Comparison of ENCODE assay signal across 18 mouse cellular contexts in the genomic region with DNA sequence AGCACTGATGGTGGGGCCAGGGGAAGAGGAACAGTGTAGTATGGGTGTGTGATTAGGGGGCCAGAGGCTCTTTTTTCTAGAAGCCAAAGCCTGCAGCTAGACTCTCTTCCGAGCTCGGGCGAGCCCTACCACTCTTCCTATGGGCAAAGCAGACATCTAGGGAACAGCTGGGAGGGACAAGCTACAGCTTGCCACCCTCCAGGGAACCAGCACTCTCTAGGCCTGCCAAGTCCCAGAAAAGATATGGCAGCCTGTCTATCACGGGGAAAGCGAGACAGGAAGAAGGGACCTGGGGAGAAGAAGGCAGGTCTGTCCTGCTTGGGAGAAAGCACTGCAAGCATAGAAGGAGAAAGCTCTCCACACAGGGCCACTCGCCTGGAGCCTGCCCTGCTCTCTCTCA. TPM values are rescaled to one million over a fixed set of nuclear protein-coding genes. Genes with fewer than 3 reads are reported as not detected.
DNase-seq lines count a peak whose midpoint lies in the region; ATAC-seq and TF ChIP-seq lines count a peak whose summit lies in the region.
"Had no signal": no experiment of that assay in that cellular context is flagged by ENCODE, and none has a peak within 500 bp of the region (broad histone marks: within the 10 kb centered on the region; RNA-seq: fewer than 3 reads in every experiment).

No protein-coding gene starts in this region.

- no peaks in the 10 kb centered on the region for H3K9me3 ChIP-seq in neural tube, embryonic 13.5 days
- H3K9me3 ChIP-seq in neural tube, embryonic 15.5 days (replicated peaks): no peaks in the 10 kb centered on the region
- H3K9me3 ChIP-seq: hindbrain, embryonic 10.5 days; limb, embryonic 13.5 days; liver, embryonic 13.5 days; neural tube, embryonic 12.5 days had no signal

- TF ChIP-seq POLR2A in kidney, adult 2 months (IDR thresholded peaks at IDR 0.05; ENCODE audit: low read depth, low read length): no peak

- DNase-seq in gastrocnemius, adult 2 months: no peak
- DNase-seq in gastrocnemius, postnatal 25 days: no peak
- DNase-seq in cerebellum, adult 9-11 months: peak; percentile 56
- no peak for DNase-seq in kidney, adult 2 months
- DNase-seq in left cerebral cortex, postnatal 14 days (ENCODE audit: low spot score in 2 of 2): no peak
- DNase-seq: adrenal gland, adult 2 months; kidney, postnatal 36 days; layer of hippocampus, adult 9-11 months; liver, embryonic 13.5 days; lung, embryonic 14.5 days; lung, postnatal 36 days; thymus, postnatal 25 days had no signal

- 84% methylated on average over 6 of the region's 6 CpGs for WGBS in neural tube, embryonic 13.5 days
- WGBS in neural tube, embryonic 15.5 days: 91% methylated on average over 6 of the region's 6 CpGs
- WGBS in kidney, adult 2 months: 79% methylated on average over 6 of the region's 6 CpGs

- intact Hi-C loops in gastrocnemius, adult 2 months (cut with DNase I): no loop called here
- intact Hi-C loops in left cerebral cortex, postnatal 14 days (cut with DNase I): no loop called here

- H3K4me3 ChIP-seq in gastrocnemius, adult 2 months: no peak overlapping the region
- no peak overlapping the region for H3K4me3 ChIP-seq in neural tube, embryonic 13.5 days
- H3K4me3 ChIP-seq in neural tube, embryonic 15.5 days (replicated peaks): no peak overlapping the region
- H3K4me3 ChIP-seq in kidney, adult 2 months (ENCODE audit: insufficient read depth, low read depth, low read length): no peak overlapping the region
- H3K4me3 ChIP-seq: erythroblast, embryonic 14.5 days; hindbrain, embryonic 10.5 days; limb, embryonic 13.5 days; liver, embryonic 13.5 days; neural tube, embryonic 12.5 days had no signal

- ATAC-seq in neural tube, embryonic 13.5 days (ENCODE audit: low read depth): no peak
- ATAC-seq in neural tube, embryonic 15.5 days (ENCODE audit: low FRiP score): no peak

- H3K27me3 ChIP-seq in neural tube, embryonic 13.5 days: no peaks in the 10 kb centered on the region
- H3K27me3 ChIP-seq in neural tube, embryonic 15.5 days (replicated peaks): no peaks in the 10 kb centered on the region
- no peaks in the 10 kb centered on the region for H3K27me3 ChIP-seq in kidney, adult 2 months (replicated peaks; ENCODE audit: control insufficient read depth, insufficient read depth, low read length)
- H3K27me3 ChIP-seq: limb, embryonic 13.5 days; liver, embryonic 13.5 days; neural tube, embryonic 12.5 days had no signal

- H3K4me1 ChIP-seq in neural tube, embryonic 13.5 days (replicated peaks): peaks cover 21% of the 10 kb centered on the region
- H3K4me1 ChIP-seq in neural tube, embryonic 15.5 days: peaks cover 21% of the 10 kb centered on the region
- peaks cover 22% of the 10 kb centered on the region for H3K4me1 ChIP-seq in kidney, adult 2 months (ENCODE audit: control insufficient read depth, insufficient read depth, low read length)

- H3K36me3 ChIP-seq in neural tube, embryonic 13.5 days: peaks cover 71% of the 10 kb centered on the region
- peaks cover 69% of the 10 kb centered on the region for H3K36me3 ChIP-seq in neural tube, embryonic 15.5 days
- H3K36me3 ChIP-seq in kidney, adult 2 months (ENCODE audit: control insufficient read depth, insufficient read depth, low read length): peaks cover 9% of the 10 kb centered on the region

- no peak for TF ChIP-seq CTCF in gastrocnemius, adult 2 months (IDR thresholded peaks at IDR 0.05)
- no peak for TF ChIP-seq CTCF in kidney, adult 2 months (conservative IDR thresholded peaks at IDR 0.05; ENCODE audit: insufficient read depth, insufficient read length, low read depth, low read length)

- no peak overlapping the region for H3K9ac ChIP-seq in neural tube, embryonic 13.5 days
- no peak overlapping the region for H3K9ac ChIP-seq in neural tube, embryonic 15.5 days (replicated peaks)
- H3K9ac ChIP-seq: limb, embryonic 13.5 days; liver, embryonic 13.5 days; lung, embryonic 14.5 days; neural tube, embryonic 12.5 days had no signal

- H3K27ac ChIP-seq in gastrocnemius, adult 2 months: peak overlapping the region; percentile 51
- H3K27ac ChIP-seq in neural tube, embryonic 13.5 days (replicated peaks): 0 out of 2 replicates have a peak overlapping the region, but pooled peaks have one; percentile 23
- H3K27ac ChIP-seq in neural tube, embryonic 15.5 days (replicated peaks): no peak overlapping the region
- H3K27ac ChIP-seq in kidney, adult 2 months (ENCODE audit: insufficient read depth, low read depth, low read length): no peak overlapping the region
- H3K27ac ChIP-seq: hindbrain, embryonic 10.5 days; limb, embryonic 13.5 days; liver, embryonic 13.5 days; neural tube, embryonic 12.5 days had no signal

- no peak overlapping the region for H3K4me2 ChIP-seq in neural tube, embryonic 13.5 days
- no peak overlapping the region for H3K4me2 ChIP-seq in neural tube, embryonic 15.5 days
- H3K4me2 ChIP-seq: limb, embryonic 13.5 days; liver, embryonic 13.5 days; lung, embryonic 14.5 days; neural tube, embryonic 12.5 days had no signal

RNA-seq across cellular contexts. Expression of a gene that starts 9.2 kb away (rescaled TPM):
- total RNA-seq in gastrocnemius, adult 2 months (2021): 100 to 1,000 TPM; 135 to 219 TPM
- 100 to 1,000 TPM; 135 to 170 TPM for total RNA-seq in gastrocnemius, postnatal 25 days (2021)
- 2.6 and 3.0 TPM in 2 replicates for polyA plus RNA-seq in neural tube, embryonic 13.5 days (2015; fragmentation: Nextera tagmentation; extraction: Ambion mirVana)
- 4.1 and 4.8 TPM in 2 replicates for polyA plus RNA-seq in neural tube, embryonic 15.5 days (2015; fragmentation: Nextera tagmentation; extraction: Ambion mirVana)
- 336 and 398 TPM in 2 replicates for polyA plus RNA-seq in kidney, adult 2 months (2012; rRNA removed)
- 10 to 100 TPM; 88.1 to 94.7 TPM for total RNA-seq in left cerebral cortex, postnatal 14 days (2021)

Comparison
In these comparisons a context has a peak if more than half of its experiments do, and no peak if none do; other contexts are left out.
1. H3K27ac ChIP-seq: peak in gastrocnemius, adult 2 months (single experiment) and neural tube, embryonic 13.5 days (single experiment); none in neural tube, embryonic 15.5 days (single experiment) and kidney, adult 2 months (single experiment).